Mouse (Mus musculus): Measurements from ENCODE around the gene Txndc12.

DNA sequence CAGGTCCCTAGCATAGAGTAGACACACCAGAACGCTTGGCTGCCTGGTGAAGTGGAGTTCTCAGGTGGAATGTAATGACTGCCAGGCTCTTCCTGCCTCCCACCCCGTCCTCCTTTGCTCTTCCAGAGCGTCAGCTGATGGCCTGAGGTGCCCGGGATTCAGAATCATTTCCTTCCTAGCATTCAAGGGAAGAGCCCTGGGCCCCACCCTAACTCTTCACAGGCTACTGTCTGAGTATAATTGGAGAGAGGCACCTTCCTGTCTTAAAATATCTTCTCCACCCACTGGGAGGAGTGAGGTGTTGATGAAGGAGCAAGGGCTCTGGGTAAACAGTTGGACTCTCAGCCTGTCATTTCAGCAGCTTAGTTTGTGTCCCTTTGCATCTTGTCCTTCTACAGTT lies 37.7 kb upstream of the Txndc12 start:
- TF ChIP-seq EP300 (IDR thresholded peaks at IDR 0.05; ENCODE audit: insufficient read depth, low read depth, low read length) (0 out of 2 replicates have a peak, but pooled peaks have one; percentile 16), POLR2A (IDR thresholded peaks at IDR 0.05; ENCODE audit: insufficient read depth, low read depth, low read length) (0 out of 2 replicates have a peak, but pooled peaks have one; percentile 25), CTCF (IDR thresholded peaks at IDR 0.05) (no peak)

Data from heart, adult 2 months (tissue).